Mouse (Mus musculus) myocyte (in vitro differentiated cells): ENCODE data around the gene Rbm24. TPM values are rescaled to one million over a fixed set of nuclear protein-coding genes. Genes with fewer than 3 reads are reported as not detected.

Experiments
- H3K27me3 ChIP-seq: one replicate; pipeline ENCODE4 v1.6.1; 2011; ENCODE audit not compliant: control insufficient read depth, insufficient read depth, insufficient read length
- H3K36me3 ChIP-seq: one replicate; pipeline ENCODE4 v1.6.1; 2011; ENCODE audit not compliant: control insufficient read depth, insufficient read depth
- H3K4me2 ChIP-seq: one replicate; pipeline ENCODE4 v1.6.1; 2011; ENCODE audit warnings: low read depth, control low read depth
- H3K4me3 ChIP-seq: one replicate; pipeline ENCODE4 v1.5.1; 2011; ENCODE audit warnings: mild to moderate bottlenecking, control low read depth, moderate library complexity
- H3K79me2 ChIP-seq: one replicate; pipeline ENCODE4 v1.6.1; 2011; ENCODE audit not compliant: control insufficient read depth, insufficient read depth
- H3ac ChIP-seq: one replicate; pipeline ENCODE4 v1.6.1; 2011; ENCODE audit not compliant: control insufficient read depth, insufficient read length
- CEBPB ChIP-seq: IDR thresholded peaks from 2 replicates; pipeline ENCODE4 v1.6.1; 2011; ENCODE audit warnings: mild to moderate bottlenecking, moderate library complexity; ENCODE audit not compliant: poor library complexity, insufficient read depth, severe bottlenecking
- E2F4 ChIP-seq: IDR thresholded peaks from one replicate; pipeline ENCODE4 v1.6.1; 2011; ENCODE audit warnings: mild to moderate bottlenecking, control low read depth, moderate library complexity; ENCODE audit not compliant: insufficient read depth
- MAX ChIP-seq: IDR thresholded peaks from one replicate; pipeline ENCODE4 v1.6.1; 2011; ENCODE audit warnings: low read depth, mild to moderate bottlenecking, control low read depth
- MYOD1 ChIP-seq, 3 experiments: IDR thresholded peaks; one replicate each; pipeline ENCODE4 v1.6.1; 2011; ENCODE audit warnings: control low read depth in 2 of 3, low read depth in 2 of 3, mild to moderate bottlenecking in 2 of 3, moderate library complexity in 1 of 3; ENCODE audit not compliant: insufficient read length in 2 of 3, control insufficient read depth in 1 of 3
- MYOG ChIP-seq, 3 experiments: IDR thresholded peaks; one replicate each; pipeline ENCODE4 v1.6.1; 2011; ENCODE audit warnings: control low read depth in 2 of 3, low read depth in 2 of 3, mild to moderate bottlenecking in 2 of 3; ENCODE audit not compliant: insufficient read length in 2 of 3, control insufficient read depth in 1 of 3, insufficient read depth in 1 of 3
- POLR2A ChIP-seq: IDR thresholded peaks from one replicate; pipeline ENCODE4 v1.6.1; 2011; ENCODE audit warnings: low read depth, mild to moderate bottlenecking, control low read depth, moderate library complexity; ENCODE audit not compliant: insufficient read length
- POLR2AphosphoS2 ChIP-seq: IDR thresholded peaks from one replicate; pipeline ENCODE4 v1.6.1; 2011; ENCODE audit warnings: low read depth, control low read depth; ENCODE audit not compliant: insufficient read length
- REST ChIP-seq: IDR thresholded peaks from one replicate; pipeline ENCODE4 v1.6.1; 2011; ENCODE audit warnings: mild to moderate bottlenecking, control low read depth, moderate library complexity; ENCODE audit not compliant: insufficient read depth, insufficient read length
- SRF ChIP-seq: IDR thresholded peaks from one replicate; pipeline ENCODE4 v1.6.1; 2011; ENCODE audit warnings: low read depth; ENCODE audit not compliant: control insufficient read depth, insufficient read length
- TCF12 ChIP-seq: IDR thresholded peaks from one replicate; pipeline ENCODE4 v1.6.1; 2011; ENCODE audit warnings: mild to moderate bottlenecking, control low read depth; ENCODE audit not compliant: poor library complexity, insufficient read depth, severe bottlenecking
- TCF3 ChIP-seq: IDR thresholded peaks from one replicate; pipeline ENCODE4 v1.6.1; 2011; ENCODE audit warnings: low read depth, control low read depth; ENCODE audit not compliant: insufficient read length
- USF1 ChIP-seq: IDR thresholded peaks from one replicate; pipeline ENCODE4 v1.6.1; 2011; ENCODE audit warnings: low read depth, mild to moderate bottlenecking, control low read depth, moderate library complexity
- polyA plus RNA-seq: library from polyadenylated mRNA; unstranded; fragments of >200 nt; fragmentation: generic; extraction: Trizol; gene quantifications from one replicate; pipeline ENCODE4 v1.2.1, GENCODE M21; 2012; ENCODE audit warnings: missing spikeins

The Rbm24 gene
- polyA plus RNA-seq, 1 experiment: 43.0 TPM

DNA sequence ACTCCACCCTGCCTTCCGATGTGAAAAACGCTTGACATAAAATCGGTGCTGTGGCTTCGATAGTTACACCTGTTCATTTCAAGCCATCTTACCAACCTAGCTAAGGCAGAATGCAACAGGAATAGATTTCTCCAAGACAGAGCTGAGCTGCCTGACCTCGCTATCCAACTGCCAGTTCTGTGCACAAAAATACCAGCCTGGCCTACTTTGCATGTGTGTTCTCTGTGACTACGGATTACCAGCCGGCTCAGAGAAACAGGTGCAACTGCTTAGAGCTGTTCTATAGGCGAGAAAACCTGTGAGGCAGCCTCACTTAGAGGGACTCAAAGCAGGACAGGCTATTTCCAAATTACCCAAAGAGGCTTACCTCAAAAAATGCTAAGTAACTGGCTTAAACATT, 4.2 kb upstream of the Rbm24 start:
- Histone ChIP-seq H3K4me3 (no peak overlapping the region), H3K27me3 (peaks cover 4% of the 10 kb centered on the region), H3K36me3 (no peaks in the 10 kb centered on the region), H3K79me2 (peaks cover 2% of the 10 kb centered on the region), H3ac (no peak overlapping the region), H3K4me2 (peak overlapping the region; percentile 46)
- TF ChIP-seq SRF (no peak), MYOG (IDR thresholded peaks at IDR 0.05; ENCODE audit: control insufficient read depth in 1 of 3, insufficient read depth in 1 of 3, insufficient read length in 2 of 3, low read depth in 2 of 3) (peak in 1 of 3 experiments; percentile 41), MYOD1 (IDR thresholded peaks at IDR 0.05; ENCODE audit: control insufficient read depth in 1 of 3, insufficient read length in 2 of 3, low read depth in 2 of 3) (peak in 1 of 3 experiments; percentile 54)

DNA sequence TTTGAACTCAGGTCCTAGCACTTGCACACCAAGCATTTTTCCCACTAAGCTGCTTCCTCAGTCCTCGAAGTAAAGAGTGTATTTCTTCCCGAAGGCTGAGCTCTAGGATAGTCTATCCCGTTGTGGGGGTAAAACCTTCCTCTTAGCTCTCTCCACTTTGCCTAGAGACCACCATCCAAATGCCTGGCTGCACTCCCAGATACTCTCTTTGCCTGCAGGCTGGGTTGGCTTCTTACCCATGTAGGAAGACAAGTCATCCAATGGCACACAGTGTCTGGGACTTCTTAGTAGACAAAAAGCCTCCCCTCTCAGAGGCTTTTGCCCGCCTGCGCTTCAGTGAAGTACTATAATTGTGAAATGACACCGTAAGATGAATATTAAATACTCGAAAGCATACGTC, 2.2 kb upstream of the Rbm24 start:
- no peaks in the 10 kb centered on the region for H3K36me3 ChIP-seq
- no peak overlapping the region for H3K4me2 ChIP-seq
- no peak overlapping the region for H3ac ChIP-seq
- H3K4me3 ChIP-seq: no peak overlapping the region
- TF ChIP-seq MYOD1 (IDR thresholded peaks at IDR 0.05; ENCODE audit: control insufficient read depth in 1 of 3, insufficient read length in 2 of 3, low read depth in 2 of 3) (no peak), USF1 (no peak), MYOG (IDR thresholded peaks at IDR 0.05; ENCODE audit: control insufficient read depth in 1 of 3, insufficient read depth in 1 of 3, insufficient read length in 2 of 3, low read depth in 2 of 3) (no peak), CEBPB (no peak), TCF3 (no peak), REST (no peak), SRF (no peak), E2F4 (no peak), MAX (no peak), POLR2AphosphoS2 (no peak), TCF12 (no peak)
- peaks cover 11% of the 10 kb centered on the region for H3K79me2 ChIP-seq
- H3K27me3 ChIP-seq: peaks cover 5% of the 10 kb centered on the region

DNA sequence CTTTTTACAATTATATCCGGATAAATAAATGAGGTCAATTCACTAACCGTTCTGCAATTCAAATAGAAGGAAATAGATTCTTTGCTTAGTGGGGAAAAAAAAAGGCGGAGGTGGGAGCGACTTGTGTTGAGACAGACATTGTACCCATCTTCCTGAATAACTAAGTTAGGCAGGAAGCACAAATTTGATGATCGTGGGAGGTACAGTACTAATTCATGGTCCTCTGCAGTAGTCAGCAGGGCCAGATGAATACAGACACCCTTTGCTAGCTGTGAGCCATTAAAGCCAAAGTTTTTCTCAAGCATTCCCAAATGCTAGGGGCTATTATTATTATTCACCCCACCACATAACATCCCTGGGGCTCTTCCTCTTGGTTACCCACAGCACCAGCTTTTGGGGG, 640 bp upstream of the Rbm24 start:
- Histone ChIP-seq H3K27me3 (peaks cover 5% of the 10 kb centered on the region), H3K36me3 (no peaks in the 10 kb centered on the region), H3ac (no peak overlapping the region), H3K79me2 (peaks cover 12% of the 10 kb centered on the region), H3K4me2 (peak overlapping the region; percentile 12), H3K4me3 (peak overlapping the region; percentile 38)
- TF ChIP-seq TCF12: no peak
- no peak for TF ChIP-seq CEBPB
- no peak for TF ChIP-seq MYOD1 (IDR thresholded peaks at IDR 0.05; ENCODE audit: control insufficient read depth in 1 of 3, insufficient read length in 2 of 3, low read depth in 2 of 3)
- TF ChIP-seq MAX: no peak
- no peak for TF ChIP-seq E2F4
- no peak for TF ChIP-seq TCF3
- TF ChIP-seq REST: no peak
- no peak for TF ChIP-seq SRF
- no peak for TF ChIP-seq USF1
- TF ChIP-seq POLR2AphosphoS2: no peak
- TF ChIP-seq MYOG (IDR thresholded peaks at IDR 0.05; ENCODE audit: control insufficient read depth in 1 of 3, insufficient read depth in 1 of 3, insufficient read length in 2 of 3, low read depth in 2 of 3): no peak
- no peak for TF ChIP-seq POLR2A

DNA sequence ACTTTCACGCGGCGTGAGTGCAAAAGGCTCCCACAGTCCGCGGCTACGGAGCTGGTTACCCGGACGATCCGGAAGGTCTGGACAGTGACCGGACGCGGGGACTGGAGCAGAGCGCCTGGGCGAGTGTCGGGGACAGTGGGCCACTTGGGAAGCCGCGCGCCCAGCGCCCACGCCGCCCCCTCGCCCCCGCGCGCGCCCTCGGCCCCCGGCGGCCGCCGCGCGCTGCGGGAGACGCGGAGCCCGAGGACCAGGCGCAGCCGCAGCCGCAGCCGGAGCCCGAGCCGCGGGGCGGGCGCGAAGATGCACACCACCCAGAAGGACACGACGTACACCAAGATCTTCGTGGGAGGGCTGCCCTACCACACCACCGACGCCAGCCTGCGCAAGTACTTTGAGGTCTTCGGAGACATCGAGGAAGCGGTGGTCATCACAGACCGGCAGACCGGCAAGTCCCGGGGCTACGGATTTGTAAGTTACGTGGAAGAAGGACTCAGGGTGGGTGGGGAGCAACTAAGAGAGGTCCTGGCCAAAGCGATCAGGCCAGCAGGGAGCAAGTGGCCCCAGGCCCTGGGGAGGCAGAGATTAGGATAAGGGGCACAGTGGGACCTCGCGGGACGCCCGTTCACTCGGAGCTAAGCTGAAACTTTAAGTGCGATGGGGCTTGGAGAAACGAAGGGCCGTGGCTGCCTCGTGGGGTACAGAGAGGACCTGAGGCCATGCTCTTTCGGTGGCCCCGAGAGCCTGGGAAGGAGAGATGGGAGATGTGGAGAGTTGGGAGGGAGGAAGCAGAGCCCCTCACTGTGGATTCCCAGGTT, 704 bp downstream of the Rbm24 start:
- Histone ChIP-seq H3ac (peak overlapping the region; percentile 8), H3K36me3 (no peaks in the 10 kb centered on the region), H3K79me2 (peaks cover 12% of the 10 kb centered on the region), H3K27me3 (peaks cover 5% of the 10 kb centered on the region), H3K4me3 (peak overlapping the region; percentile 38), H3K4me2 (no peak overlapping the region)
- TF ChIP-seq SRF (no peak), MYOG (IDR thresholded peaks at IDR 0.05; ENCODE audit: control insufficient read depth in 1 of 3, insufficient read depth in 1 of 3, insufficient read length in 2 of 3, low read depth in 2 of 3) (no peak), POLR2AphosphoS2 (no peak), MYOD1 (IDR thresholded peaks at IDR 0.05; ENCODE audit: control insufficient read depth in 1 of 3, insufficient read length in 2 of 3, low read depth in 2 of 3) (no peak), E2F4 (no peak), TCF12 (no peak), USF1 (no peak), MAX (no peak), REST (no peak), CEBPB (no peak)

DNA sequence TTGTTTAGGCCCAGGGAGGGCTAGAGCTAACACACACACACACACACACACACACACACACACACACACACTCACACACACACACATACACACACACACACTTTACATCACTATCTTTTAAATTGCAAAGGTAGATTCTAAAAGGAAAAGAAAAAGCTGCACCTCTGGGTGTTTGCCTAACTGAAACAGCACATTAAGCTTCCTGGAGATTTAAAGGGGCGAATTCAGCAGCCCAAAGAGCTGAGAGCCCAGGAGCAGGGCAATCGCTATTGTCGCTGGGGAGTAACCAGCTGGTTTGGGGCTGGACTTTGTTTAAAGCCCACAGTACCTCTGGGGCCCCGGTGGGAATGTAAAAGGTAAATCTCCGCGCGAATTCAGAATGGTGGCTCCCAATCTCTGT, 1.4 kb downstream of the Rbm24 start:
- TF ChIP-seq SRF: no peak
- no peak for TF ChIP-seq TCF12
- no peak for TF ChIP-seq E2F4
- no peak for TF ChIP-seq POLR2AphosphoS2
- TF ChIP-seq CEBPB: no peak
- no peak for TF ChIP-seq MYOG (IDR thresholded peaks at IDR 0.05; ENCODE audit: control insufficient read depth in 1 of 3, insufficient read depth in 1 of 3, insufficient read length in 2 of 3, low read depth in 2 of 3)
- no peak for TF ChIP-seq MAX
- H3K79me2 ChIP-seq: peaks cover 12% of the 10 kb centered on the region
- H3K4me2 ChIP-seq: no peak overlapping the region
- peaks cover 4% of the 10 kb centered on the region for H3K36me3 ChIP-seq
- peak overlapping the region; percentile 38 for H3K4me3 ChIP-seq
- peak overlapping the region; percentile 8 for H3ac ChIP-seq
- H3K27me3 ChIP-seq: peaks cover 5% of the 10 kb centered on the region
